Mouse (Mus musculus): ENCODE data around the gene Txnrd2.

DNA sequence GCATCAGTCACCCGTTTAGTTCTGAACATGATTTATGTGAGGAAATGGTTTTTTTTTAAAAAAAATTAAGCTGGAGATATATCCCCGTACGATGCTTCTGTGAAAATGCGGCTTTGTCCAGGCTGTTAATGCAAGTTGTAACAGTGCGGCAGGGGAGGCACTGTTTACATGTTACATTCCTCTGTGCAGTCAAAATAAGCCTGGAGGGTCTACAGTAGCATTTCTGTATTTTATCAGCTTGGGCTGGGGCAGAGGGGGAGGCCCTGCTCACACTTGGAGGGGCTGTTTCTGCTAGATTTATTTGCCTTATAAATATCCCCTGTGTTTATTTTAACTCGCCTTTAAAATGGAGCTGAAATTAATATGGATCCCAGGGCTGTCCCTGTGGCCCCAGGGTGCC lies 21.9 kb downstream of the Txnrd2 start:
- TF ChIP-seq HCFC1 (IDR thresholded peaks at IDR 0.05; ENCODE audit: borderline replicate concordance, insufficient read depth, low read length) = no peak
- TF ChIP-seq CHD2 (IDR thresholded peaks at IDR 0.05; ENCODE audit: low read depth, low read length) = no peak
- no peak for TF ChIP-seq ZNF384 (IDR thresholded peaks at IDR 0.05; ENCODE audit: low read depth, low read length)
- no peak for TF ChIP-seq MAFK (IDR thresholded peaks at IDR 0.05; ENCODE audit: insufficient read depth, low read depth, low read length)

Measured in ES-E14 (cell line).